Mouse (Mus musculus): ENCODE data around the gene Psma4.
"Not testable (repeated sequence)": the region's sequence is repeated elsewhere in the genome, so short reads cannot be mapped to it uniquely, and the experiment has no call there.

Psma4 gene

GRCm38 (mm10) chr9:54950575-54951321 is at the start of gene Psma4, which contains the start of gene AY074887:
Psma4 (plus strand) TSS chr9:54950790.
AY074887 (minus strand) TSS chr9:54950998.
- DNase-seq (ENCODE audit: low spot score in 2 of 2), result peak; percentile 71 to 74

DNA sequence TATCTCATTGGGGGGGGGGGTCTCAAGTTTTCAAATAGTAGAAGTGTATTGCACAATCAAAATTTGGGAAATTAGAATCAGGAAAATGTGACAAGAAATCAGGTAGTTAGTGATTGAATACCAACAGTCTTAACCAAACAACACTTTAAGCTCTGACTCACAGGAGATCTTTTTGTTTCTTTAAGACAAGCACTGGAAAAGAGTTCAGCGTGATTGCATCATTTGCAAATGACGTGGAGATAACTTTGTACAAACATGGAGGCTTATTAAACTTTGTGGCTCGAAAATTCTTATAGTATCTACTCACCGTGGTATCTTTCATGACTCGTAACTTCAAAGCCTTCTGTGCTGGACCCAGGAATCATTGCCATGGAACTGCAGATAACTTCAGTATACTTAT is 41.1 kb upstream of the Psma4 start:
- DNase-seq (ENCODE audit: low spot score in 2 of 2), result no peak

GRCm38 (mm10) chr9:54915576-54915975 is 35.0 kb upstream of the Psma4 start:
- no peak for DNase-seq (ENCODE audit: low spot score in 2 of 2)

DNA sequence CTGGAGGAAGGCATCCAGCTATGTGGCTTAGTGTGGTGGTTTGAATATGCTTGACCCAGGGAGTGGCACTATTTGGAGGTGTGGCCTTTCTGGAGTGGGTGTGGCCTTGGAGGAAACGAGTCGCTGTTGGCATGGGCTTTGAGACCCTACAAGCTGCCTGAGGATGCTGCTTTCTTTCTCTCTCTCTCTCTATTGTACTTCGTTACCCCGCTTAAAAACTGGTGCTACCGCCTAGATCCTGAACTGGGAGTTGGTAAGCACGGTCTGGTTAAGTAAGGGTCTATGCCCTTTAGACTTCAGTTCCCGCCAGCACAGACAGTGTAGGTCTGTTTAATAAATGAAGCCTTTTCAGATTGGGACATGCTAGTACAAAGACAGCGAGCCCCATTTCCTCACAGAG is 34.2 kb upstream of the Psma4 start:
- no peak for DNase-seq (ENCODE audit: low spot score in 2 of 2)

GRCm38 (mm10) chr9:54917010-54917677 is 33.4 kb upstream of the Psma4 start, which contains the start of gene Hykk:
Hykk (plus strand) TSS chr9:54917283.
- DNase-seq (ENCODE audit: low spot score in 2 of 2), result peak; percentile 64 to 65

- no peak for DNase-seq (ENCODE audit: low spot score in 2 of 2)
Measured at GRCm38 (mm10) chr9:54918191-54918590, 32.4 kb upstream of the Psma4 start.

DNA sequence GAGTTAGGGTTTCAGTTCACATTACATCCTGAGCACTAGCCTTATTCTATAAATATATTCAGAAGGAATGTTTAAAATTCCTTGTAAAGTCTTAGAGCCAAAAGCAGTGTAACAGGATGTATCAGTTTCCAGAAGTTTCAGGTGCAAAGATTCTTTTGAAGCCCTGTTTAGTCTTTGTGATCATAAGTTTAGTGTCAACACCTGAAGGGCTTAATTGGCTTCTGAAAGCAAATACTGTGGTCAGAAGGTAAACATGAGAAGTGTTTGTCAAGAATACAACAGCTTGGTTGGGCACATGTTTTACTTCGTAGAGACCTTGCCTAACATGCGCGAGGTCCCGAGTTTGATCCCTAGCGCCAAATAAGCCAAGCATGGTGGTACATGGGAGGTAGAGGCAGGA is 31.8 kb upstream of the Psma4 start:
- no peak for DNase-seq (ENCODE audit: low spot score in 2 of 2)

- DNase-seq (ENCODE audit: low spot score in 2 of 2), result no peak
Measured at GRCm38 (mm10) chr9:54919946-54920345, 30.6 kb upstream of the Psma4 start.

- no peak for DNase-seq (ENCODE audit: low spot score in 2 of 2)
Measured at GRCm38 (mm10) chr9:54930741-54931140, 19.8 kb upstream of the Psma4 start.

DNA sequence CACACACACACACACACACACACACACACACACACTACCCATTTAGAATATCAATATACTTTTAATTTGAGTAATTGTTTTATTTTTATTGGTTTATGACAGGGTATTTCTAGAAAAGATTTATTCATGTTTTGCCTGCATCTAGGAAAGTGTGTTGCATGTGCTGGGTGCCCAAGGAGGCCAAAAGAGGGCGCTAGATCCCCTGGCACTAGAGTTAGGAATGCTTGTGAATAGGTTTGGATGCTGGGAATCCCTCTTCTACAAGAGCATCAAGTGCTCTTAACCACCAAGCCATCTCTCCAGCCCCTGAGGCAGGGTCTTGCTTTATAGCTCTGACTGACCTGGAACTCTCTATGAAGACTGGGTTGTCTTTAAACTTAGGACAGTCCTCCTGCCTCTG is 18.8 kb upstream of the Psma4 start:
- no peak for DNase-seq (ENCODE audit: low spot score in 2 of 2)

DNA sequence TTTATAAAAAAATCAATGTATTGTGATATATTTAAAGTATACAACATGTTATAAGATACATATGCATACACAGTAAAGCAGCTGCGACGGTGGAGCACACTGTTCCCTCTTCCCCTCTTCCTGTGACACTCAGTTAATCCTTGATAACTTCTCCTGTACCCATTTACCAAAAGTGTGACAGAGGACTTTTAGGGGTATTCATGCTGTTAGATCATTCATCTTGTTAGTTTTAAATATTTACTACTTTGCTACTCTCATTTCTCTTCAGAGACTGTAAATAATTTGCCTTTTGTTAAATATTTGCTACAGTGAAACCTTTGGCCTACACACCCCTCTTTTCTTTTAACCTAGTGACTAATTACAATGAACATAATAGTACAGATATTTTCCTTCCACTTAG is 18.2 kb upstream of the Psma4 start:
- DNase-seq (ENCODE audit: low spot score in 2 of 2), result no peak

- DNase-seq (ENCODE audit: low spot score in 2 of 2), result no peak
Measured at GRCm38 (mm10) chr9:54942071-54942470, 8.5 kb upstream of the Psma4 start.

- no peak for DNase-seq (ENCODE audit: low spot score in 2 of 2)
Measured at GRCm38 (mm10) chr9:54944467-54944866, 6.1 kb upstream of the Psma4 start.

DNA sequence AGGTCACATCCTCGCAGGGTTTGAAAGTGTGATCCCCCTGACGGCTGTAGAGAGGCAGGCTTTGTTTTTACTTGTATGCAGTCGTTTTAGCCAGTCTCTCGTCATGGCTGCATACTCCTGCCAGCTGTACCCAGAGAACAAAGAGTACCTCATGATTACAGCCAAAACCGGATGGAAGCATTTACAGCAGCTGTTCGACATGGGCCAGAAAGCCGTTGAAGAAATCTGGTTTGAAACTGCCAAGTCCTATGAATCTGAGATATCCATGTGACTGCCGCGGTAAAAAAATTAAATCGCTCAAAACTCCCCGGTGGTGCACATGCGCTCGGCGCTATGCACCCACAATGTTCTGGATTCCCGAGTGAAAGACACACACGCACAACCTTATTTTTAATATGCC is 4.3 kb upstream of the Psma4 start:
- no peak for DNase-seq (ENCODE audit: low spot score in 2 of 2)

GRCm38 (mm10) chr9:54949465-54949864 is 1.1 kb upstream of the Psma4 start:
- no peak for DNase-seq (ENCODE audit: low spot score in 2 of 2)

GRCm38 (mm10) chr9:54950162-54950561 is 428 bp upstream of the Psma4 start:
- not testable (repeated sequence) for DNase-seq (ENCODE audit: low spot score in 2 of 2)

GRCm38 (mm10) chr9:54961059-54961458 is 10.5 kb downstream of the Psma4 start:
- DNase-seq (ENCODE audit: low spot score in 2 of 2), result no peak

DNA sequence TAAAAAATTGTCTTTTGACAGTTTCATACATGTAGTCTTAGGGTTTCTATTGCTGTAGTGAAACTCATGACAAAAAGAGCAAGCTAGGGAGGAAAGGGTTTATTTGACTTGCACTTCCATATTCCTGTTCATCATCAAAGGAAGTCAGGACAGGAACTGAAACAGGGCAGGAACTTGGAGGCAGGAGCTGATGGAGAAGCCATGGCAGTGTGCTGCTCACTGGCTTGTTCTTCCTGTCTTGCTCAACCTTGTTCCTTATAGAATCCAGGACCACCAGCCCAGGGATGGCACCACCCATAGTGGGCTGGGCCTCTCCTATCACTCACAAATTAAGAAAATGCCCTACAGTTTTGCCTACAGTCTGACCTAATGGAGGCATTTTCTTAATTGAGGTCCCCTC is 13.1 kb downstream of the Psma4 start:
- DNase-seq (ENCODE audit: low spot score in 2 of 2), result no peak

- DNase-seq (ENCODE audit: low spot score in 2 of 2), result no peak
Measured at GRCm38 (mm10) chr9:54969972-54970637, 19.5 kb downstream of the Psma4 start.

DNA sequence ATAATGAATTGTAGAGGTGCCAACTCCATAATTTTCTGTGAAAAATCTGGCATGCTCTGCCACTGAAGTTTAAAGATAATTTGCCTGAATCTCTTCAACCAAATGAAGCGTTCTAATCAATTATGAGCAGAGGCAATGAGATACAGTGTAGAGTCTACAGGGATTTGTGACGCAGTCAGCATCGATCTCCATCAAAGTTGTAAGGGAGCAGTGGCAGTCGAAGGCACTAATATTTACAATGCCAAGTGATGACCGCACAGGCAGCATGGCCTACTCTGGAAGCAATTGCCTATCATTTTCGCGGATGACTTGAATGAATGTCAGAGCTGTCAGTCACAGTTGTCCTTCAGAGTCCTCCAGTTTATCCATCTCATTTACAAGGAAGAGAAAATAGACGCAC is 30.1 kb downstream of the Psma4 start, which contains the start of gene Chrna5:
Chrna5 (plus strand) TSS at position 207 of the 400 bp plus-strand sequence.
- DNase-seq (ENCODE audit: low spot score in 2 of 2), result no peak

DNA sequence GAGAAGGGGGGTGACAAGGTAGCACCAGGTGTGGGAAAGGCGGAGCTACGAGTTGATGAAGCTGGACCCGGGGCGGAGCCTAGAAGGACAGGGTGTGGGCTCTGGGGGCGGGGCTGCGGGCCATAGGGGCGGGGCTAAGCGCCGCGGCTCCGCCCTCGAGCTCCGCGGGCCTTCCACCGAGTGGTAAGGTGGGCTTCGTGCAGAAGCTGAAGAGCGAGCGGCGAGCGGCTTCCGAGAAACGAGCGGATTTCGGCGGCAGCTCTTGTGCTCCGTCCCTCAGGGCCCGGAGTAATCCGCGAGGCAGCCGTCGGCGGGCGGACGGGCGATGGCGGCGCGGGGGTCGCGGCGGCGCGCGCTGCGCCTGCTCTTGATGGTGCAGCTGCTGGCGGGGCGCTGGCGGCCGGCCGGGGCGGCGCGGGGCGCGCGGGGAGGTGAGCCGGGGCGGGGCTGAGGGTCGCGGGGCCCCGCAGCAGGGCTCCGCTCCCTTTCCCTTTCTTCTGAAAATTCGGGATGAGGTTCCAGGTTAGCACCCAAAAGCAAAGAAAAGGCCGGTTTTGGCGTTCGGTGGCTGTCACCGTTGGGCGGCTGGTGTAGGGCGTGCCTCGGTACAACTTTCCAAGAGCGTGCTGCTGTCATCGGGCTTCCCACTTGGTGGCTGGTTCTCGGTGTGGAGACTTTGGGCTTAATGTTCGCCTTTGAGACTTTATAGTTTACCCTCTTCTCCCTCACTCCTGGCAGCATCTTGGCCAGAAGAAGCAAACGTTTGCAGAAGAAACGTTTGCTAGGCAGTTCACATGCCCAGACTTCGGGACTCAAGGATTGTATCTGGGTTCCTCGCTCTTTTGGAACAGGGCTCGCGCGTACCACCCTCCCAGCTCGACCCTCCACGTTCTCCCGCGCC is 31.0 kb downstream of the Psma4 start:
- no peak for DNase-seq (ENCODE audit: low spot score in 2 of 2)

DNA sequence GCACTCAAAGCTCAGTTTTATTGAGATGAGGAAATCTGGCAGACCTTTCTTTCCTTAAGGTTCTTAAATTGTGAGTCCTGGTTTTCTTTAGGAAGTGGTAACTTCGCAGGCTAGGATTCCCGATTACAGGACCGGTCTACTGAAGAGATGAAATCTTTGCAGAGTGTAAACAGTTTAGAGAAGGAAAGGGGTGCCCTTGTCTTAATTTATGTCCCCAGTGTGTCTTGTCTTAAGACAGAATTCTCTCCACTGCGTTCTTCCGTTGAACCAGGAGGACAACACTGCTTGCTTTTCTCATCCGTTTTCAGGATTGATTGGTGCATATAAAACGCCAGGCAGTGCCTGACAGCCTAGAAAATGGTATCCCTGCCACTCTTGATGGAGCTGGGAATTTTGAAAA is 31.8 kb downstream of the Psma4 start:
- DNase-seq (ENCODE audit: low spot score in 2 of 2), result no peak

All from frontal cortex, postnatal 25 days (tissue).